Mouse (Mus musculus) layer of hippocampus, adult 2 months (tissue): ENCODE data around the gene Pkp3. TPM values are rescaled to one million over a fixed set of nuclear protein-coding genes. Genes with fewer than 3 reads are reported as not detected.
A peak's percentile ranks its signal among the peaks of the same experiment; 100 is the strongest.
"Not testable (repeated sequence)": the region's sequence is repeated elsewhere in the genome, so short reads cannot be mapped to it uniquely, and the experiment has no call there.

ENCODE experiments used
- DNase-seq, 2 experiments: peaks; one replicate each; pipeline ENCODE4 v3.0.0; 2022; ENCODE audit warnings: low spot score in 2 of 2
- H3K27ac ChIP-seq: fragments of 200-600 bp; 2 replicates; pipeline ENCODE4 v1.8.1; 2022
- H3K4me3 ChIP-seq: fragments of 200-600 bp; 2 replicates; pipeline ENCODE4 v1.8.1; 2022; ENCODE audit warnings: mild to moderate bottlenecking
- CTCF ChIP-seq: fragments of 200-600 bp; conservative IDR thresholded peaks from 2 replicates; pipeline ENCODE4 v1.8.1; 2022; ENCODE audit warnings: antibody characterized with exemption, mild to moderate bottlenecking, moderate library complexity
- long read RNA-seq, 2 experiments: library from polyadenylated mRNA; stranded (forward); transcript quantifications; one replicate each; pipeline ENCODE4 v2.0.0; 2021; ENCODE audit warnings: borderline mapping rate in 2 of 2
- total RNA-seq, 2 experiments: library from RNA; stranded (reverse); gene quantifications; 2 replicates each; pipeline ENCODE4 v1.2.3; 2021

The Pkp3 gene
- total RNA-seq, result not detected
- long read RNA-seq, experiment 1, partial matches to known transcripts, result 0 of 2 reads
- long read RNA-seq, experiment 1, other reads (novel, unspliced or antisense), result 2 of 2 reads
- long read RNA-seq, experiment 2, result 0 reads

- Histone ChIP-seq H3K27ac (no peak within 1 kb of the TSS), H3K4me3 (no peak within 1 kb of the TSS)
- no peak for TF ChIP-seq CTCF
- no peak for DNase-seq
These were observed at the start of gene Pkp3 for GRCm38 (mm10) chr7:141077841-141078240. Gene Pkp3, plus strand, starts transcription at chr7:141078218.

GRCm38 (mm10) chr7:141028831-141029230 is 49.2 kb upstream of the Pkp3 start, which contains the start of gene Gm17387:
Gene Gm17387, plus strand, starts transcription at chr7:141029131.
- DNase-seq, result no peak
- no peak for TF ChIP-seq CTCF
- Histone ChIP-seq H3K4me3 (no peak within 1 kb of the TSS), H3K27ac (no peak within 1 kb of the TSS)

- TF ChIP-seq CTCF, result no peak
- no peak for DNase-seq
- no peak overlapping the region for H3K4me3 ChIP-seq
- H3K27ac ChIP-seq, result no peak overlapping the region
These were observed 47.6 kb upstream of the Pkp3 start for GRCm38 (mm10) chr7:141030390-141030789.

GRCm38 (mm10) chr7:141032458-141033167 is 45.4 kb upstream of the Pkp3 start:
- no peak for DNase-seq
- no peak overlapping the region for H3K4me3 ChIP-seq
- no peak for TF ChIP-seq CTCF
- no peak overlapping the region for H3K27ac ChIP-seq

GRCm38 (mm10) chr7:141036624-141037023 is 41.4 kb upstream of the Pkp3 start:
- not testable (repeated sequence) for DNase-seq, H3K4me3 ChIP-seq, H3K27ac ChIP-seq

- no peak for DNase-seq
- no peak for TF ChIP-seq CTCF
- Histone ChIP-seq H3K27ac (no peak overlapping the region), H3K4me3 (no peak overlapping the region)
These were observed 39.7 kb upstream of the Pkp3 start for GRCm38 (mm10) chr7:141038090-141039032.

GRCm38 (mm10) chr7:141039386-141040107 is 38.5 kb upstream of the Pkp3 start:
- no peak for DNase-seq
- Histone ChIP-seq H3K4me3 (no peak overlapping the region), H3K27ac (no peak overlapping the region)
- TF ChIP-seq CTCF, result no peak

- Histone ChIP-seq H3K4me3 (no peak overlapping the region), H3K27ac (peak overlapping the region; percentile 72)
- DNase-seq, result no peak
- TF ChIP-seq CTCF, result no peak
These were observed 37.0 kb upstream of the Pkp3 start for GRCm38 (mm10) chr7:141040867-141041606.

- TF ChIP-seq CTCF, result no peak
- no peak for DNase-seq
- no peak overlapping the region for H3K4me3 ChIP-seq
- peak overlapping the region; percentile 72 for H3K27ac ChIP-seq
These were observed 36.4 kb upstream of the Pkp3 start for GRCm38 (mm10) chr7:141041661-141042060.

GRCm38 (mm10) chr7:141042539-141042938 is 35.5 kb upstream of the Pkp3 start:
- Histone ChIP-seq H3K4me3 (no peak overlapping the region), H3K27ac (no peak overlapping the region)
- no peak for TF ChIP-seq CTCF
- DNase-seq, result no peak

GRCm38 (mm10) chr7:141046931-141047580 is 31.0 kb upstream of the Pkp3 start:
- no peak for DNase-seq
- TF ChIP-seq CTCF, result no peak
- H3K27ac ChIP-seq, result peak overlapping the region; percentile 81
- H3K4me3 ChIP-seq, result no peak overlapping the region
